Mouse (Mus musculus): Measurements from ENCODE around the gene Fam216a. TPM values are rescaled to one million over a fixed set of nuclear protein-coding genes. Genes with fewer than 3 reads are reported as not detected.
"Not testable (repeated sequence)": the region's sequence is repeated elsewhere in the genome, so short reads cannot be mapped to it uniquely, and the experiment has no call there.

Gene Fam216a
- polyA plus RNA-seq (2015; fragmentation: Nextera tagmentation; extraction: Ambion mirVana): 43.7 and 53.7 TPM in 2 replicates

GRCm38 (mm10) chr5:122372192-122372769 is at the start of gene Fam216a:
TSS of gene Fam216a (minus strand) at chr5:122372364.
- Histone ChIP-seq H3K27me3 (no peaks in the 10 kb centered on the region), H3K27ac (peak within 1 kb of the TSS; percentile 98), H3K9ac (peak within 1 kb of the TSS; percentile 87), H3K4me2 (peak within 1 kb of the TSS; percentile 84), H3K9me3 (replicated peaks) (no peaks in the 10 kb centered on the region), H3K4me1 (replicated peaks) (peaks cover 14% of the 10 kb centered on the region), H3K36me3 (peaks cover 25% of the 10 kb centered on the region), H3K4me3 (peak within 1 kb of the TSS; percentile 85)
- WGBS: under 1% methylated on average over 53 of the region's 53 CpGs
- ATAC-seq (replicated peaks; ENCODE audit: insufficient number of reproducible peaks, insufficient read depth, low FRiP score, low read depth): peak; percentile 94

- ATAC-seq (replicated peaks; ENCODE audit: insufficient number of reproducible peaks, insufficient read depth, low FRiP score, low read depth): no peak
- 22% methylated on average over 17 of the region's 17 CpGs for WGBS
- peak within 1 kb of the TSS; percentile 95 for H3K9ac ChIP-seq
Measured at GRCm38 (mm10) chr5:122421271-122422068, 49.3 kb upstream of the Fam216a start, which contains the start of gene Anapc7. TSS of gene Anapc7 (plus strand) at chr5:122421693.

GRCm38 (mm10) chr5:122420676-122421075 is 48.5 kb upstream of the Fam216a start:
- not testable (repeated sequence) for ATAC-seq (replicated peaks; ENCODE audit: insufficient number of reproducible peaks, insufficient read depth, low FRiP score, low read depth); H3K36me3 ChIP-seq; H3K27ac ChIP-seq; H3K9me3 ChIP-seq (replicated peaks); H3K4me2 ChIP-seq; H3K27me3 ChIP-seq; H3K4me3 ChIP-seq; H3K9ac ChIP-seq
- H3K4me1 ChIP-seq (replicated peaks): peaks cover 12% of the 10 kb centered on the region
- WGBS: 56% methylated on average over 4 of the region's 4 CpGs

More at GRCm38 (mm10) chr5:122421271-122422068, 49.3 kb upstream of the Fam216a start, which contains the start of gene Anapc7:
- peak within 1 kb of the TSS; percentile 93 for H3K4me3 ChIP-seq
- no peaks in the 10 kb centered on the region; the same call in 1 of the 2 replicates for H3K36me3 ChIP-seq
- H3K4me2 ChIP-seq: peak within 1 kb of the TSS; percentile 76
- H3K4me1 ChIP-seq (replicated peaks): peaks cover 12% of the 10 kb centered on the region
- H3K9me3 ChIP-seq (replicated peaks): no peaks in the 10 kb centered on the region
- peak within 1 kb of the TSS; percentile 89 for H3K27ac ChIP-seq
- H3K27me3 ChIP-seq: no peaks in the 10 kb centered on the region

GRCm38 (mm10) chr5:122415465-122415864 is 43.3 kb upstream of the Fam216a start:
- H3K9ac ChIP-seq: no peak overlapping the region
- no peak overlapping the region for H3K27ac ChIP-seq
- no peak for ATAC-seq (replicated peaks; ENCODE audit: insufficient number of reproducible peaks, insufficient read depth, low FRiP score, low read depth)
- no peaks in the 10 kb centered on the region for H3K36me3 ChIP-seq
- H3K4me3 ChIP-seq: no peak overlapping the region
- H3K4me2 ChIP-seq: no peak overlapping the region
- WGBS: 81% methylated on average over 12 of the region's 12 CpGs
- H3K27me3 ChIP-seq: no peaks in the 10 kb centered on the region
- no peaks in the 10 kb centered on the region for H3K9me3 ChIP-seq (replicated peaks)
- no peaks in the 10 kb centered on the region for H3K4me1 ChIP-seq (replicated peaks)

- Histone ChIP-seq H3K4me2 (no peak overlapping the region), H3K27me3 (no peaks in the 10 kb centered on the region), H3K9ac (no peak overlapping the region), H3K4me3 (no peak overlapping the region), H3K27ac (no peak overlapping the region), H3K9me3 (replicated peaks) (no peaks in the 10 kb centered on the region), H3K36me3 (0 out of 2 replicates have a peak, but pooled peaks cover 3% of the 10 kb centered on the region), H3K4me1 (replicated peaks) (no peaks in the 10 kb centered on the region)
- 89% methylated on average over 5 of the region's 5 CpGs for WGBS
- no peak for ATAC-seq (replicated peaks; ENCODE audit: insufficient number of reproducible peaks, insufficient read depth, low FRiP score, low read depth)
Measured at GRCm38 (mm10) chr5:122414351-122414750, 42.2 kb upstream of the Fam216a start.

GRCm38 (mm10) chr5:122412826-122413225 is 40.7 kb upstream of the Fam216a start:
- Histone ChIP-seq H3K4me2 (no peak overlapping the region), H3K27me3 (no peaks in the 10 kb centered on the region), H3K4me1 (replicated peaks) (no peaks in the 10 kb centered on the region), H3K4me3 (no peak overlapping the region), H3K27ac (no peak overlapping the region), H3K9ac (no peak overlapping the region), H3K36me3 (peaks cover 3% of the 10 kb centered on the region; the same call in 1 of the 2 replicates), H3K9me3 (replicated peaks) (no peaks in the 10 kb centered on the region)
- ATAC-seq (replicated peaks; ENCODE audit: insufficient number of reproducible peaks, insufficient read depth, low FRiP score, low read depth): no peak
- 56% methylated on average over 6 of the region's 6 CpGs for WGBS

GRCm38 (mm10) chr5:122411892-122412291 is 39.7 kb upstream of the Fam216a start:
- no peak overlapping the region for H3K9ac ChIP-seq
- H3K27ac ChIP-seq: no peak overlapping the region
- no peak for ATAC-seq (replicated peaks; ENCODE audit: insufficient number of reproducible peaks, insufficient read depth, low FRiP score, low read depth)
- no peaks in the 10 kb centered on the region for H3K9me3 ChIP-seq (replicated peaks)
- H3K27me3 ChIP-seq: no peaks in the 10 kb centered on the region
- H3K4me2 ChIP-seq: no peak overlapping the region
- no peak overlapping the region for H3K4me3 ChIP-seq
- H3K4me1 ChIP-seq (replicated peaks): no peaks in the 10 kb centered on the region
- peaks cover 11% of the 10 kb centered on the region for H3K36me3 ChIP-seq
- 71% methylated on average over 5 of the region's 5 CpGs for WGBS

GRCm38 (mm10) chr5:122409692-122410645 is 37.8 kb upstream of the Fam216a start:
- Histone ChIP-seq H3K27ac (no peak overlapping the region), H3K4me3 (no peak overlapping the region), H3K9ac (no peak overlapping the region), H3K36me3 (peaks cover 30% of the 10 kb centered on the region), H3K27me3 (no peaks in the 10 kb centered on the region), H3K9me3 (replicated peaks) (no peaks in the 10 kb centered on the region), H3K4me1 (replicated peaks) (no peaks in the 10 kb centered on the region), H3K4me2 (no peak overlapping the region)
- 85% methylated on average over 19 of the region's 19 CpGs for WGBS
- ATAC-seq (replicated peaks; ENCODE audit: insufficient number of reproducible peaks, insufficient read depth, low FRiP score, low read depth): no peak

GRCm38 (mm10) chr5:122405537-122405936 is 33.4 kb upstream of the Fam216a start:
- WGBS: 93% methylated on average over 10 of the region's 10 CpGs
- H3K27me3 ChIP-seq: no peaks in the 10 kb centered on the region
- peaks cover 50% of the 10 kb centered on the region for H3K36me3 ChIP-seq
- no peak overlapping the region for H3K4me3 ChIP-seq
- H3K9ac ChIP-seq: no peak overlapping the region
- H3K27ac ChIP-seq: no peak overlapping the region
- ATAC-seq (replicated peaks; ENCODE audit: insufficient number of reproducible peaks, insufficient read depth, low FRiP score, low read depth): no peak
- H3K9me3 ChIP-seq (replicated peaks): no peaks in the 10 kb centered on the region
- H3K4me2 ChIP-seq: no peak overlapping the region
- H3K4me1 ChIP-seq (replicated peaks): peaks cover 20% of the 10 kb centered on the region

- 89% methylated on average over 12 of the region's 12 CpGs for WGBS
- Histone ChIP-seq H3K9me3 (replicated peaks) (no peaks in the 10 kb centered on the region), H3K27ac (peak overlapping the region; percentile 66), H3K4me3 (no peak overlapping the region), H3K36me3 (peaks cover 52% of the 10 kb centered on the region), H3K4me2 (no peak overlapping the region), H3K4me1 (replicated peaks) (peaks cover 35% of the 10 kb centered on the region), H3K27me3 (no peaks in the 10 kb centered on the region), H3K9ac (no peak overlapping the region)
- no peak for ATAC-seq (replicated peaks; ENCODE audit: insufficient number of reproducible peaks, insufficient read depth, low FRiP score, low read depth)
Measured at GRCm38 (mm10) chr5:122403362-122403761, 31.2 kb upstream of the Fam216a start.

GRCm38 (mm10) chr5:122402772-122403171 is 30.6 kb upstream of the Fam216a start:
- no peaks in the 10 kb centered on the region for H3K27me3 ChIP-seq
- H3K4me1 ChIP-seq (replicated peaks): peaks cover 37% of the 10 kb centered on the region
- H3K27ac ChIP-seq: peak overlapping the region; percentile 66
- H3K4me2 ChIP-seq: no peak overlapping the region
- no peaks in the 10 kb centered on the region for H3K9me3 ChIP-seq (replicated peaks)
- H3K36me3 ChIP-seq: peaks cover 51% of the 10 kb centered on the region
- H3K9ac ChIP-seq: no peak overlapping the region
- ATAC-seq (replicated peaks; ENCODE audit: insufficient number of reproducible peaks, insufficient read depth, low FRiP score, low read depth): peak; percentile 82
- H3K4me3 ChIP-seq: no peak overlapping the region
- WGBS: 56% methylated on average over 5 of the region's 5 CpGs

All from heart, embryonic 15.5 days (tissue).